Mouse (Mus musculus) myocyte (in vitro differentiated cells): ENCODE measurements around the gene Ugt1a6b.

ENCODE experiments used
- MAX ChIP-seq: IDR thresholded peaks from one replicate; pipeline ENCODE4 v1.6.1; 2011; ENCODE audit warnings: low read depth, mild to moderate bottlenecking, control low read depth
- MYOG ChIP-seq, 3 experiments: IDR thresholded peaks; one replicate each; pipeline ENCODE4 v1.6.1; 2011; ENCODE audit warnings: control low read depth in 2 of 3, low read depth in 2 of 3, mild to moderate bottlenecking in 2 of 3; ENCODE audit not compliant: insufficient read length in 2 of 3, control insufficient read depth in 1 of 3, insufficient read depth in 1 of 3
- POLR2AphosphoS2 ChIP-seq: IDR thresholded peaks from one replicate; pipeline ENCODE4 v1.6.1; 2011; ENCODE audit warnings: low read depth, control low read depth; ENCODE audit not compliant: insufficient read length
- TCF12 ChIP-seq: IDR thresholded peaks from one replicate; pipeline ENCODE4 v1.6.1; 2011; ENCODE audit warnings: mild to moderate bottlenecking, control low read depth; ENCODE audit not compliant: poor library complexity, insufficient read depth, severe bottlenecking

- TF ChIP-seq MAX (no peak), MYOG (IDR thresholded peaks at IDR 0.05; ENCODE audit: control insufficient read depth in 1 of 3, insufficient read depth in 1 of 3, insufficient read length in 2 of 3, low read depth in 2 of 3) (no peak), POLR2AphosphoS2 (no peak), TCF12 (no peak)
Observed at GRCm38 (mm10) chr1:88087513-88087912, 15.5 kb upstream of the Ugt1a6b start, which contains the start of gene Ugt1a8.
